Mouse (Mus musculus) adrenal gland, postnatal 4 days (tissue): ENCODE results near the gene Dynlt1b. TPM values are rescaled to one million over a fixed set of nuclear protein-coding genes. Genes with fewer than 3 reads are reported as not detected.
"Not testable (repeated sequence)": the region's sequence is repeated elsewhere in the genome, so short reads cannot be mapped to it uniquely, and the experiment has no call there.

ENCODE experiments used
- DNase-seq, 2 experiments: peaks; one replicate each; pipeline ENCODE4 v3.0.0; 2021 to 2022; ENCODE audit warnings: low spot score in 2 of 2, mixed read lengths in 2 of 2
- long read RNA-seq, 2 experiments: library from polyadenylated mRNA; stranded (forward); transcript quantifications; one replicate each; pipeline ENCODE4 v2.0.0; 2021
- total RNA-seq, 2 experiments: library from RNA; stranded (reverse); gene quantifications; 2 replicates each; pipeline ENCODE4 v1.2.3; 2021

The Dynlt1b gene
- total RNA-seq = 100 to 1,000 TPM; 231 to 233 TPM
- long read RNA-seq, experiment 1, transcript Dynlt1b-201 (5 exons, 771 nt) = major isoform, 49 of 76 reads
- long read RNA-seq, experiment 1, partial matches to known transcripts = 18 of 76 reads
- long read RNA-seq, experiment 1, other reads (novel, unspliced or antisense) = 9 of 76 reads
- long read RNA-seq, experiment 2, transcript Dynlt1b-201 (5 exons, 771 nt) = major isoform, 49 of 95 reads
- long read RNA-seq, experiment 2, partial matches to known transcripts = 34 of 95 reads
- long read RNA-seq, experiment 2, other reads (novel, unspliced or antisense) = 12 of 95 reads

- peak; percentile 100 for DNase-seq
Measured at GRCm38 (mm10) chr17:6429945-6430344, at the start of gene Dynlt1b. Dynlt1b (plus strand) TSS chr17:6430112.

DNA sequence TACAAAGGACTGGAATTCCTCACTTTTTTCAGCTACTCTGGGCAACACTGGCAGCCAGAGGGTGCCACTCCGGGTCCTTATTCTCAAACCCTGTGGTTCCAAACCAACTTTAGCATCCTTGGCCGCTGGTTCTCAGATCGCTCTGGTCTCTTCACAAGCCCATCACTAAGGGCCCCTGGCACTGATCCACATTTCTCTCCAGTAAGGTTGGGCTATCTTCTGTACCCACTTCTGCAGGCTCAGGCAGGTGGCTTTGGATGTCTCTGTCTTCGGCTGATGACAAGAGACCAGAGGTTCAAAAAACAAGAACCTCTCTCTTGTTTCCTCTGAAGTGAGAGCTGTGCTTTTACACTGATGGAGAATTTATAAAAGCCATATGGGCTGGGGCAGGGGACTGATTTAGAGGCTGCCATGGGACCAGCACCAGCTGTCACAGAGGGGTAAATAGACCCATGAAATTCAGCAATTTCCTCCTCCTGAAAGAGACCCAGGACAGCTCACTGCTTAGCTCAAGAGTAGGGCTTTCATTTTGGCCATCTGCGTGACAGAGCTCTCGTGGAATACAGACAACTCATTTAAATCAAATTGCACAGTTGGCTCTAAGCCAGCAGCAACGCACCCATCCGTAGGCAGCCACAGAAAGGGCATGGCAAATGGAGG lies 49.6 kb upstream of the Dynlt1b start:
- not testable (repeated sequence) for DNase-seq

- DNase-seq = not testable (repeated sequence)
Measured at GRCm38 (mm10) chr17:6381071-6381682, 48.7 kb upstream of the Dynlt1b start.

DNA sequence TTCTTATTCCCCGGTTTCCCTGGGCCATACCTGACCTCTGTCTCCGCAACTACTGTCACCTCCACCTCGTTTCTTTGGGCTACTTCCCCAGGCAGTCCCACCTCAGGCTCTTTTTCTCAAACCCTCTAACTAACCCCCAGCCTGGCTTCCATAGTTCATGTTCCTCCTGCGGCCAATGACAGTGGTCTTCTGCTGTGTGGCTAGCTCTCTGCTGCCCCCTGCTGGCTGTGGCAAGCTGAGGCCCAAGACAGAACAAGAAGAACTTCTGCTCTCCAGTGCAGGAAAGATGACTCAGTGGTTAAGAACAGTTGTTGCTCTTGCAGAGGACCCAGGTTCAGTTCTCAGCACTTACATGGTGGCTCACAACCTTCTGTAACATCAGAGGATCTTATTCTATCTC lies 43.0 kb upstream of the Dynlt1b start:
- not testable (repeated sequence) for DNase-seq

- not testable (repeated sequence) for DNase-seq
Measured at GRCm38 (mm10) chr17:6387380-6387911, 42.5 kb upstream of the Dynlt1b start.

- not testable (repeated sequence) for DNase-seq
Measured at GRCm38 (mm10) chr17:6389463-6389862, 40.4 kb upstream of the Dynlt1b start.

DNA sequence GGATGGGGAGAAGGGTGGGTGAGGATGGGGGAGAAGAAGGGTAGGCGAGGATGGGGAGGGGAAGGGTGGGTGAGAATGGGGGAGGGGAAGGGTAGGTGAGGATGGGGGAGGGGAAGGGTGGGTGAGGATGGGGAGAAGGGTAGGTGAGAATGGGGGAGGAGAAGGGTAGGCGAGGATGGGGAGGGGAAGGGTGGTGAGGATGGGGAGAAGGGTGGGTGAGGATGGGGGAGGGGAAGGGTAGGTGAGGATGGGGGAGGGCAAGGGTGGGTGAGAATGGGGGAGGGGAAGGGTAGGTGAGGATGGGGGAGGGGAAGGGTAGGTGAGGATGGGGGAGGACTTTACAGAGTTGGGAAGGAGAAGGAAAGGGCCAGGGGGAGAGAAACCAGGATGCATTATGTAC lies 39.2 kb upstream of the Dynlt1b start:
- not testable (repeated sequence) for DNase-seq

DNA sequence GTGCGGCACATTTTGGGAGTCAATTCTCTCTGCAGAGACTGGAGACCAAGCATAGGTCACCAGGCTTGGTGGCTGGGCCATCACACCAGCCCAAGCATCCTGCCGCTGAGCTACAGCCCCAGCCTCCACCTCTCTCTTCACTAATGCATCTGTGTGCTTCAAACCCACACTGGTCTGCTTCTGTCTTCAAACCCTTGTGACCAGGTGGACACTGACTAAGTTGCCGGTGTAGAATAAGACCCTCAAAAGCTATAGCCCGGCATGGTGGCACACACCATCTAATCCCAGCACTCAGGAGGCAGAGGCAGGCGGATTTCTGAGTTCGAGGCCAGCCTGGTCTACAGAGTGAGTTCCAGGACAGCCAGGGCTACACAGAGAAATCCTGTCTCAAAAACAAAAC lies 38.2 kb upstream of the Dynlt1b start:
- DNase-seq = peak in 1 of 2 experiments; percentile 3

DNA sequence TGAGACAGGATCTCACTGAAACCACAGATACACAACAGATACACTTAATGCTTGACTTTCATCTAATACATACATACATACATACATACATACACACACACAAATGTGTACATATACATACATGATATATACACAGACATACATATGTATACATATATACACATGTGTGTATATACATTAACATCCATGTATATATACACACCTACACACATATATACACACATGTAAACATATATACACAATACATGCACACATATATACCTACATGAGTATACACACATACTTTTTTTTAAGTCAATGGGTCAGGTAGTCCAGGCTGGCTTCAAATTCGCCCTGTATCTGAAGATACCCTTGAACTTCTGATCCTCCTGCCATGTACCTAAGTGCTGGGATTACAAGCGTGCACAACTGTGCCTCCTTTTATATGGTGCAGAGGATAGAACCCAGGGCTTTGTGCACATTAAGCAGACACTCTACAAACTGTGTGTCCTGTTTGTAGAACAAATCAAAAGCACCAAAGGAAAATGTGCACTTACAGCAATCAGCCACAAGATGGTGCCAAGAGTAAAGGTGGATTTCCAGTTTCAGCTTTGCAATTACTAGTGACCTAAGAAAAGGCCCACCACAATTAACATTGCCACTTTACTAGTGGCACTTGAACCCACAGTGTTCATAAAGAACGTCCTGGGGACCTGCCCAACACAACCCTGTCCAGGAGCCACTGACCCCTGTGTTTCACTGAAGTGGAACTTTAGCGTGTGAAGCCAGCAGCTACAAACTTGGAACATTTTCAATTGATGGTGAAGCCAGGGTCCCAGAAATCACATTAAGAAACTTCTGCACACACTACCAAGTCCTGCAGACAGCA lies 37.2 kb upstream of the Dynlt1b start:
- DNase-seq = not testable (repeated sequence)

GRCm38 (mm10) chr17:6398079-6398478 lies 31.8 kb upstream of the Dynlt1b start:
- DNase-seq = not testable (repeated sequence)

- DNase-seq = not testable (repeated sequence)
Measured at GRCm38 (mm10) chr17:6398816-6399215, 31.1 kb upstream of the Dynlt1b start.

- DNase-seq = not testable (repeated sequence)
Measured at GRCm38 (mm10) chr17:6399281-6400096, 30.4 kb upstream of the Dynlt1b start.

- DNase-seq = not testable (repeated sequence)
Measured at GRCm38 (mm10) chr17:6400097-6400489, 29.8 kb upstream of the Dynlt1b start.

DNA sequence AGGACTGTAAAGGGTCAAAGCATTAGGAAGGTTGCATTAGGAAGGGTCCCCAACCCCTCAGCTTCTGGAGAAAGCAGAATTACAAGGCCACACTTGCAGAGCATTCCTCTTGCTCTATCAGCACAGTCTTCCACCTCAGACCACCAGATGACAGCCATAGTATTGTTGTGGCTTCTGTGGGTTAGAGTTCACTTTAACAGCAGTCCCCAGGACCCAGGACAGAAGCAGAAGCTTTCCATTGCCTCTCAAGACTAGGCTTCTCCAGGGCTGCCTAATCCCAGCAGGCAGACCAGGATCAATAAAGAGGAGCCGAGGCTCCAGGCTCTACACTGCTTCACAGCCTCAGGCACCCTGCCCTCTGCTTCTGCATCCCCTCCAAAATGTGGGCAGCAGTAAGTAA lies 25.4 kb upstream of the Dynlt1b start:
- DNase-seq = not testable (repeated sequence)

GRCm38 (mm10) chr17:6406972-6407371 lies 22.9 kb upstream of the Dynlt1b start:
- DNase-seq = peak in 1 of 2 experiments; percentile 6

DNA sequence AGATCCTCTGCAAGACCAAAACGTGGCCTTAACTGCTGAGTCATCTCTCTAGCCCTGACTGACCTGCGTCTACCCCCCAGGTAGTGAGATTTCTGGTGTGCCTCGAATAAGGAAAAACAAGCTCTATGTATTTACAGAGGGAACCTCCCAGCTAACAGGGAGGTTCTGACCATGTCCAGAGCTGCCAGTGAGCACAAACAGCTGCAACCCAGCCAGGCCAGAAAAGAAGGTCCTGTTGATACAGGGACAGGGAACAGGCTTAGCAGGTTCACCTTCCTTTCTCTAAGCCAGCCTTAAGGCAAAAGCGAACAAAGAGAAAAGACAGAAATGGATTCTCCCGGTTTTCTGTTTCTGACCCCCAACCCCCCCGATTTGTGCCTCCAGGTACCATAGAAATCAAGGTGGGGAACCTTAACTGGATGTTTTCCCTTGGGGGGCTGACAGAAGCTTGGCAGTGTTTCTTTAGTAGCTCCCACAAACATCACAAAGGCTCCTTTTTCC lies 19.1 kb upstream of the Dynlt1b start:
- not testable (repeated sequence) for DNase-seq

DNA sequence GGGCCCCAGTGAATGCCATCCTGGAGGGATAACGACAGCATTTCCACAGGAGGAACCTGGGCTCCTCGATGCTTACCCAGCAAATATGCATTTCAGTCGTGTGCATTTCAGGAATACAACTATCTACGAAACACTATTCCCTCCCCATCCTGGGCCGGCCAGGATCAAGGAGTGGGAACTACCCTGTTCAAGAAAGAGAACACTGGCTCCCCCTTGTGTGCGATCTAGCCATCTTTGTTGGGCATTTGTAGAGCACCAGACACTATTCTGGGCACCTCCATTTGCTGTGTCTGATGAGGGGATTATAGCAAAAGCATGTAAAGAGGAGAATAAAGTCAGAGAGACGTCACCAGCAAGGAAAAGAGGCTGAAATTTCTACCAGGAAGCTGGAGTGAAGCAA lies 12.8 kb upstream of the Dynlt1b start:
- not testable (repeated sequence) for DNase-seq

- not testable (repeated sequence) for DNase-seq
Measured at GRCm38 (mm10) chr17:6420557-6420956, 9.4 kb upstream of the Dynlt1b start.

DNA sequence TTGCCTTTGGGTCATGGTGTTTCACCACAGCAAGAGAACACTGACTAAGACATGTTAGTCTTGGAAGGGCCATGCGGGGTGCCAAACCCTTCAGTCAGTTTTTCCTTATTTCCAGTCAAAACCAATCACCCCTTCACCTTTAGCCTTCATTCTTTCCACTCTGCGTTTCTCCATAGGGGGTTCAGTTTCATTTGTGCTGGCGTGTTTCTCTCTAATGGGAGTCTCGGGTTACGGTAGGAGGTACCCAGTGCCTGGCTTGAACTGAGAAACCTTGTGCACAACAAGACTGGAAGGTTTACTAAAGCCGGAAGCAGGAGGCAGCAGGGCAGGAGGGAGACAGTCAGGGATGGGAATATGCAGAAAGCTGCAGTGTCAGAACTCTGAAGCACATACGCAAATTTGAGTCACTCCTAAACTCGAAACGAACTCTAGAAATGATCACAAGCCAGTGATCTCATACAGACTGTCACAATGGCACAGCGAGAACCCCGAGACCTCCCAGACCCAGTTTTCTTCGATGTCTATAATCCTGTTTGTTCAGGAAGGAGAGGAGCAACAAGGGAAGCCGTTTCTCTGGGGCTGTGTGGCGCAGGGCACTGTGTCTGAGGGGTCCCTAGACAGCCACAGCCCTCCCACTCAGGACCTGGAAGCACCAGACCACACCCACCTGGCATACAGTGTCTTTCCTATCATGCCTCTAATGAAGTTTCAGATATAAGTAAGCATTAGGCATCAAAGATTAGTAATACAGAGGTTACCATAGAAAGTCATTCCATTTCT lies 8.2 kb upstream of the Dynlt1b start:
- not testable (repeated sequence) for DNase-seq
